Mouse (Mus musculus): ENCODE measurements at regions not wholly inside any gene's neighbourhood (a gene's known extent, or its start where the extent isn't known, plus 50 kb on each side); places are given as distances from the start of the nearest gene placed in this dataset.

GRCm38 (mm10) chr3:38572159-38572558, 87.5 kb upstream of the Ankrd50 start:
- Histone ChIP-seq H3K9me3 (no peaks in the 10 kb centered on the region), H3K4me2 (no peak overlapping the region), H3K9ac (no peak overlapping the region), H3K27ac (replicated peaks) (no peak overlapping the region), H3K4me3 (no peak overlapping the region), H3K4me1 (replicated peaks) (peaks cover 18% of the 10 kb centered on the region), H3K36me3 (no peaks in the 10 kb centered on the region), H3K27me3 (no peaks in the 10 kb centered on the region)
- ATAC-seq (ENCODE audit: low FRiP score, low read depth): no peak
- 69% methylated on average over 3 of the region's 3 CpGs for WGBS

- Histone ChIP-seq H3K9ac (no peak overlapping the region), H3K4me1 (replicated peaks) (peaks cover 18% of the 10 kb centered on the region), H3K36me3 (no peaks in the 10 kb centered on the region), H3K4me3 (no peak overlapping the region), H3K27ac (replicated peaks) (no peak overlapping the region), H3K4me2 (no peak overlapping the region), H3K27me3 (no peaks in the 10 kb centered on the region), H3K9me3 (no peaks in the 10 kb centered on the region)
- 87% methylated on average over 4 of the region's 4 CpGs for WGBS
- ATAC-seq (ENCODE audit: low FRiP score, low read depth): no peak
Observed at GRCm38 (mm10) chr3:38571224-38571623, 86.6 kb upstream of the Ankrd50 start.

DNA sequence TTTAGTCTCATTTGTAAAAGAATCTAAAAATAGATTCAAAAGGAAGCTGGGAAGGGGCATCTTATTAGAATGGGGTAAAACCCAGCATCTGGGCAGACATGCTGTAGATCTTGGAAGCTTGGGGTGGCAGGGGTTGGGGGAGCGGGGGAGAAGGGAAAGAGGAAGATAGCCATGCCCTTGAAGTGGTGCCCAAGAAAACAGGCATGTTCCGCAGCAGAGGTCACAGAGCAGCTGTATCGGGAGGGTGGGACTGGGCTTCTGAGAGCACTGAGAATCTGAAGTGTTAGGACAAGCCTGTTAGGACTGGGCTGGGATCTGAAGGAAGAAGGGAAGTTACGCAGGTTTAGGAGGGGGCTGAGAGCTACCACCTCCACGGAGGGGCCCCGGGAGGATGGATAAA, 84.4 kb upstream of the Ankrd50 start:
- Histone ChIP-seq H3K4me2 (no peak overlapping the region), H3K9me3 (no peaks in the 10 kb centered on the region), H3K27ac (replicated peaks) (no peak overlapping the region), H3K27me3 (no peaks in the 10 kb centered on the region), H3K9ac (no peak overlapping the region), H3K4me1 (replicated peaks) (peaks cover 26% of the 10 kb centered on the region), H3K4me3 (no peak overlapping the region), H3K36me3 (no peaks in the 10 kb centered on the region)
- WGBS: 55% methylated on average over 6 of the region's 6 CpGs
- ATAC-seq (ENCODE audit: low FRiP score, low read depth): no peak

DNA sequence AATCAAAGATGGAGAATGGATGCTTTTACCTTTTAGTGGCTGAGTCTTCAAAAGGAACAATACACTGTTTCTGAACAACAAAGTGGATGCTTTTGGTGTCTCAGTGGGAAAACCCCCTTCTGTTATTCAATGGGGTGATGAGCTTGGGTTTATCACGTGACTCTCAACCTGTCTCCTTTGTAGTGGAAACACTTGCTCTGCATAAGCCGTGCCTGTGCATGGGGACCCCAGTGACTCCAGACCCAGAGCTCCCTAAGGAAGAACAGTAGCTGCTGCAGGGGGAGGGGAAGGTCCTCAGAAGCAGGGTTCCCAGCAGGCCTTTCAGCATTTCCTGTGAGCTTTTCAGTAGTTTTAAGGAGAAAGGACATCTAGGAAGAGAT, 83.9 kb upstream of the Ankrd50 start:
- no peak overlapping the region for H3K4me2 ChIP-seq
- H3K36me3 ChIP-seq: no peaks in the 10 kb centered on the region
- WGBS: 2% methylated on average over 2 of the region's 2 CpGs
- peaks cover 26% of the 10 kb centered on the region for H3K4me1 ChIP-seq (replicated peaks)
- no peaks in the 10 kb centered on the region for H3K27me3 ChIP-seq
- ATAC-seq (ENCODE audit: low FRiP score, low read depth): no peak
- H3K9me3 ChIP-seq: no peaks in the 10 kb centered on the region
- H3K4me3 ChIP-seq: no peak overlapping the region
- peak overlapping the region; percentile 48; the same call in 1 of the 2 replicates for H3K27ac ChIP-seq (replicated peaks)
- no peak overlapping the region for H3K9ac ChIP-seq

- peak; percentile 65; the same call in 1 of the 2 replicates for ATAC-seq (ENCODE audit: low FRiP score, low read depth)
Observed at GRCm38 (mm10) chr3:38567946-38568595, 83.4 kb upstream of the Ankrd50 start.

DNA sequence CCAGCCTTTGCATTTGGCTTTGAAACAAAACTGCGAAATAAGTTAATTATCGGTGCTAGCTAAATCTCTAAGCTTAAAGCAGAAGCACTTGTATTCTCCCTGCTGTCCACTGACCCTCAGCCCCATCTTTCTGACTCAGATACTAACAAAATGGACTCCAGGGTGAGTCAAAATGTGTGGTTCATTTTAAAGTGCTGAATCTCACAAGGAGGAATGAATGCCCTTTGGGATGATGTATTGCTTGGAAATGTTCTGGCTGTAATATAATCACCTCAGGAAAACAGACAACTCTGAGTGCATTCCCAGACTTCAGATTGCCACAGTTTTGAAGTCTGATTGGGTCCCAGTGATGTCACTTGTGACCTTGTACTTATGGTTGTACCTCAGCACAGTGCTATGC, 81.9 kb upstream of the Ankrd50 start:
- H3K36me3 ChIP-seq: no peaks in the 10 kb centered on the region
- no peak overlapping the region for H3K4me3 ChIP-seq
- no peak overlapping the region for H3K4me2 ChIP-seq
- H3K9me3 ChIP-seq: no peaks in the 10 kb centered on the region
- no peak overlapping the region for H3K27ac ChIP-seq (replicated peaks)
- H3K4me1 ChIP-seq (replicated peaks): peaks cover 26% of the 10 kb centered on the region
- no peaks in the 10 kb centered on the region for H3K27me3 ChIP-seq
- WGBS: 92% methylated on average over 2 of the region's 2 CpGs
- no peak overlapping the region for H3K9ac ChIP-seq
- no peak for ATAC-seq (ENCODE audit: low FRiP score, low read depth)

More at GRCm38 (mm10) chr3:38567946-38568595, 83.4 kb upstream of the Ankrd50 start:
- Histone ChIP-seq H3K9ac (no peak overlapping the region), H3K4me2 (no peak overlapping the region), H3K4me3 (no peak overlapping the region), H3K27me3 (no peaks in the 10 kb centered on the region), H3K36me3 (no peaks in the 10 kb centered on the region), H3K27ac (replicated peaks) (peak overlapping the region; percentile 48; the same call in 1 of the 2 replicates), H3K9me3 (no peaks in the 10 kb centered on the region), H3K4me1 (replicated peaks) (peaks cover 26% of the 10 kb centered on the region)
- 22% methylated on average over 8 of the region's 8 CpGs for WGBS

- no peaks in the 10 kb centered on the region for H3K9me3 ChIP-seq
- WGBS: 32% methylated on average over 2 of the region's 2 CpGs
- H3K9ac ChIP-seq: no peak overlapping the region
- 0 out of 2 replicates have a peak, but pooled peaks have one; percentile 12 for ATAC-seq (ENCODE audit: low FRiP score, low read depth)
- H3K4me1 ChIP-seq (replicated peaks): peaks cover 26% of the 10 kb centered on the region
- no peaks in the 10 kb centered on the region for H3K27me3 ChIP-seq
- no peaks in the 10 kb centered on the region for H3K36me3 ChIP-seq
- H3K4me3 ChIP-seq: no peak overlapping the region
- no peak overlapping the region for H3K27ac ChIP-seq (replicated peaks)
- no peak overlapping the region for H3K4me2 ChIP-seq
Observed at GRCm38 (mm10) chr3:38564844-38565243, 80.2 kb upstream of the Ankrd50 start.

DNA sequence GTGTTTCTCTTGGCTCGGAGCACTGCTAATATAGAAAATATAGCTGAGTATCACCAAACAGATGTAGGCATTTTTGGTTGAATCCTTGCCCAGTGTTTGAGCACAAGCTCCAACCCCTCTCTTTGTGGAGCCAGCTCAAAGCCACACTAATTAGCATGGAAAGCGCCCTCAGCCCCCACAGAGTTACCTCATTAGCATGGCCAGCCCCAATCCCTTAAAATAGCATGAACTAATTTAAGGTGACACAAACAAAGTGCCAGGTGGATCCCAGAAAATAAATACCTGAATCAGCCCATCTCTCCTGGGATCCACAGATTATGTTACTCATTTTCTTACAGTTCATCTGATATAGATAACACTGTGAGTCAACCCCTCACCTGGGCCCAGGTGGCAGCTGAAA, 79.7 kb upstream of the Ankrd50 start:
- Histone ChIP-seq H3K27me3 (no peaks in the 10 kb centered on the region), H3K9me3 (no peaks in the 10 kb centered on the region), H3K4me1 (replicated peaks) (peaks cover 24% of the 10 kb centered on the region), H3K27ac (replicated peaks) (no peak overlapping the region), H3K4me2 (no peak overlapping the region), H3K9ac (no peak overlapping the region), H3K36me3 (no peaks in the 10 kb centered on the region), H3K4me3 (no peak overlapping the region)
- ATAC-seq (ENCODE audit: low FRiP score, low read depth): peak; percentile 72; the same call in 1 of the 2 replicates
- WGBS: 15% methylated on average over 2 of the region's 2 CpGs

DNA sequence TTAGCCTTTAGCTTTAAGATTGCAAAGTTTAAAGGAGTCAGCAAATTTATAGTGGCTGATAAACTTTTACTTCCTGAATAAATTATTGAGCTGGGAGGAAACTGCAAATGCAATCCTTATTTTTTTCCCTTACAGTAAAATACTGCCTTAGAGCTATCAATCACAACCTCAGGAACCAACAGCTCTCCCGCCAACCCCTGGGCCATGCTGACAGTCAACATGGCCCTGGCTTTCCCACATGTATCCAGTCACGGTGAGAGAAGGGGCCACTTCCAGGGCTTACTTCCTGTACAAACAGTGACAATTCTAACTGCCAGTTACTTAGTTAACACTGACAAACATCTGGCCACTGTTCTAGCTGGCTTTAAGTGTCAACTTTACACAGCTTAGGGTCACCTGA, 76.5 kb upstream of the Ankrd50 start:
- Histone ChIP-seq H3K27me3 (no peaks in the 10 kb centered on the region), H3K9ac (no peak overlapping the region), H3K4me1 (replicated peaks) (peaks cover 8% of the 10 kb centered on the region), H3K4me3 (no peak overlapping the region), H3K4me2 (no peak overlapping the region), H3K27ac (replicated peaks) (no peak overlapping the region), H3K9me3 (no peaks in the 10 kb centered on the region), H3K36me3 (no peaks in the 10 kb centered on the region)
- ATAC-seq (ENCODE audit: low FRiP score, low read depth): no peak
- 68% methylated on average over 2 of the region's 2 CpGs for WGBS

GRCm38 (mm10) chr3:38555939-38556338, 71.3 kb upstream of the Ankrd50 start:
- H3K4me2 ChIP-seq: no peak overlapping the region
- no peak overlapping the region for H3K27ac ChIP-seq (replicated peaks)
- 95% methylated on average over 5 of the region's 5 CpGs for WGBS
- H3K4me3 ChIP-seq: no peak overlapping the region
- no peaks in the 10 kb centered on the region for H3K36me3 ChIP-seq
- ATAC-seq (ENCODE audit: low FRiP score, low read depth): no peak
- no peaks in the 10 kb centered on the region for H3K27me3 ChIP-seq
- H3K4me1 ChIP-seq (replicated peaks): no peaks in the 10 kb centered on the region; the same call in 1 of the 2 replicates
- no peak overlapping the region for H3K9ac ChIP-seq
- no peaks in the 10 kb centered on the region for H3K9me3 ChIP-seq

DNA sequence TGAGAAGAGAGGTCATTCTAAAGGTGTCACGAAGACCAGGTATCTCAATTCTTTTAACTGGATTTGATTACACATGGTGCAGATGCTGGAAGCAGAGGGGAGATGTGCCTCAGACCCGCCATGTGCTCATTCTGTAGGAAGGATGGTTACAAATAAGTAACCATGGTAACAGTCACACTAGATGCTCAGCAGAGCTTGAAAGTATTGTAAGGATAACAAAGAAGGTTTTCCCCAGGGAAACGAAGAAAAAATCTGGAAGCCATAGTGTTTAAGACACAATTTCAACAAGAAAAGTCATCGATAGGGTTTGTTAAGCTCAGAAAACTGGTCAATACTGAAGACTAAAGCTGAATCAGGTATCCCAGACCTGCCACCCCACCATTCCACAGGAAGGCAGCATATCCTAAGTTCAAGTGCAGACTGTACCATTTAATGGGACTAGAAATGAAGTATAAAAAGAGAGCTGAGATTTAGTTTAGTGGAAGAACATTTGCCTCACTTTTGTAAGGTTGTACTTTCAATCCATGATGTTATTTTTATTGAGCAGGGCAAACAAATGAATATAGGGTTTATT, 68.9 kb upstream of the Ankrd50 start:
- Histone ChIP-seq H3K36me3 (no peaks in the 10 kb centered on the region), H3K27ac (replicated peaks) (0 out of 2 replicates have a peak overlapping the region, but pooled peaks have one; percentile 55)
- no peak for ATAC-seq (ENCODE audit: low FRiP score, low read depth)

DNA sequence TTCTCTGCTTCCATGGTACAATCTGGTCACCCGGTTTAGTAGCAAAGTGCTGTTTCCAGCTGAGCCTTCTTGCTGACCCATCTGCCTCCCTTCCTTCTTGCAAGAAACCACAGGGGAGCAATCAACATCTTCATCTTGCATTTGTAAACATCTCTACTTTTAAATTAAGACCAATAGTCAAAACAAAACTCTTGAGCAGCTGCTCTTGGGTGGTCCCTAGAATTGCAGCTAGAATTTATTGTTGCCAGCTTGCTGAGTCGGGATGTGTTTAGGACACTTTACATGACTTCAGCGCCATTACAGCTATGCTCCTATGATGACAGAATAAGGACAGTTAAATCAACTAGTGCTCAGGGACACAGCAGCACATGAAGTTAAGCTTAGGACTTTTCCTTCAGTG, 62.4 kb upstream of the Ankrd50 start:
- no peaks in the 10 kb centered on the region for H3K27me3 ChIP-seq
- no peaks in the 10 kb centered on the region for H3K36me3 ChIP-seq
- H3K9ac ChIP-seq: no peak overlapping the region
- WGBS: 78% methylated on average over 3 of the region's 3 CpGs
- H3K9me3 ChIP-seq: no peaks in the 10 kb centered on the region
- no peak overlapping the region for H3K27ac ChIP-seq (replicated peaks)
- no peaks in the 10 kb centered on the region for H3K4me1 ChIP-seq (replicated peaks)
- no peak overlapping the region for H3K4me2 ChIP-seq
- ATAC-seq (ENCODE audit: low FRiP score, low read depth): no peak
- H3K4me3 ChIP-seq: no peak overlapping the region

More for the DNA sequence above, 68.9 kb upstream of the Ankrd50 start:
- Histone ChIP-seq H3K9me3 (no peaks in the 10 kb centered on the region), H3K27me3 (no peaks in the 10 kb centered on the region), H3K4me2 (no peak overlapping the region), H3K9ac (no peak overlapping the region), H3K4me3 (no peak overlapping the region), H3K4me1 (replicated peaks) (no peaks in the 10 kb centered on the region; the same call in 1 of the 2 replicates)
- 12% methylated on average over 4 of the region's 4 CpGs for WGBS
